Mouse (Mus musculus): ENCODE measurements around the gene Scyl3.

The Scyl3 gene

GRCm38 (mm10) chr1:163928846-163929245, at the start of gene Scyl3:
Gene Scyl3, plus strand, starts transcription at chr1:163929100.
- no peak for DNase-seq

- DNase-seq, result no peak
These were observed 39.3 kb upstream of the Scyl3 start for GRCm38 (mm10) chr1:163889629-163890028.

GRCm38 (mm10) chr1:163893294-163893693, 35.6 kb upstream of the Scyl3 start:
- DNase-seq, result no peak

- DNase-seq, result no peak
These were observed 34.9 kb upstream of the Scyl3 start for GRCm38 (mm10) chr1:163893774-163894527.

- peak; percentile 29 for DNase-seq
These were observed 30.6 kb upstream of the Scyl3 start for GRCm38 (mm10) chr1:163898291-163898764.

- DNase-seq, result no peak
These were observed 29.3 kb upstream of the Scyl3 start for GRCm38 (mm10) chr1:163899575-163899974.

GRCm38 (mm10) chr1:163900168-163900567, 28.7 kb upstream of the Scyl3 start:
- DNase-seq, result no peak

GRCm38 (mm10) chr1:163903411-163903810, 25.5 kb upstream of the Scyl3 start:
- DNase-seq, result no peak

GRCm38 (mm10) chr1:163907007-163907811, 21.7 kb upstream of the Scyl3 start:
- no peak for DNase-seq

GRCm38 (mm10) chr1:163908389-163908788, 20.5 kb upstream of the Scyl3 start:
- no peak for DNase-seq

GRCm38 (mm10) chr1:163910343-163910742, 18.6 kb upstream of the Scyl3 start:
- peak; percentile 65 for DNase-seq

GRCm38 (mm10) chr1:163910785-163911184, 18.1 kb upstream of the Scyl3 start:
- DNase-seq, result no peak

- no peak for DNase-seq
These were observed 16.9 kb upstream of the Scyl3 start for GRCm38 (mm10) chr1:163911981-163912380.

GRCm38 (mm10) chr1:163917349-163918160, 11.3 kb upstream of the Scyl3 start:
- no peak for DNase-seq

- no peak for DNase-seq
These were observed 4.8 kb upstream of the Scyl3 start for GRCm38 (mm10) chr1:163924093-163924492.

GRCm38 (mm10) chr1:163929636-163930457, 947 bp downstream of the Scyl3 start:
- peak; percentile 92 for DNase-seq

- no peak for DNase-seq
These were observed 1.5 kb downstream of the Scyl3 start for GRCm38 (mm10) chr1:163930458-163930794.

- DNase-seq, result no peak
These were observed 2.9 kb downstream of the Scyl3 start for GRCm38 (mm10) chr1:163931801-163932200.

- no peak for DNase-seq
These were observed 5.7 kb downstream of the Scyl3 start for GRCm38 (mm10) chr1:163934591-163934990.

GRCm38 (mm10) chr1:163942056-163942455, 13.2 kb downstream of the Scyl3 start:
- no peak for DNase-seq

- peak; percentile 39 for DNase-seq
These were observed 24.5 kb downstream of the Scyl3 start for GRCm38 (mm10) chr1:163953396-163953795.

GRCm38 (mm10) chr1:163958036-163958435, 29.1 kb downstream of the Scyl3 start:
- no peak for DNase-seq

Measured in kidney, postnatal 14 days (tissue).